Mouse (Mus musculus) gastrocnemius, adult 2 months (tissue): ENCODE data around the gene St3gal3. TPM values are rescaled to one million over a fixed set of nuclear protein-coding genes. Genes with fewer than 3 reads are reported as not detected.

Experiments
- DNase-seq: peaks from one replicate; pipeline ENCODE4 v3.0.0; 2022
- H3K27ac ChIP-seq: fragments of 200-600 bp; 2 replicates; pipeline ENCODE4 v1.8.1; 2022; ENCODE audit warnings: mild to moderate bottlenecking
- H3K4me3 ChIP-seq: fragments of 200-600 bp; 2 replicates; pipeline ENCODE4 v1.8.1; 2022; ENCODE audit warnings: mild to moderate bottlenecking, moderate library complexity
- CTCF ChIP-seq: fragments of 200-600 bp; IDR thresholded peaks from 2 replicates; pipeline ENCODE4 v1.8.1; 2022; ENCODE audit warnings: antibody characterized with exemption, mild to moderate bottlenecking, moderate library complexity
- intact Hi-C: fragments of 180-260 bp; cut with DNase I; formaldehyde crosslinking; loops from one replicate; pipeline ENCODE4 v1.15.1; 2025
- long read RNA-seq, 2 experiments: library from polyadenylated mRNA; stranded (forward); transcript quantifications; one replicate each; pipeline ENCODE4 v2.0.0; 2021
- total RNA-seq, 2 experiments: library from RNA; stranded (reverse); gene quantifications; 2 replicates each; pipeline ENCODE4 v1.2.3; 2021

St3gal3 gene
- total RNA-seq, result 10 to 100 TPM; 73.4 to 75.0 TPM
- long read RNA-seq, experiment 1, transcript St3gal3-201 (12 exons, 2,549 nt), result major isoform, 13 of 38 reads
- long read RNA-seq, experiment 1, partial matches to known transcripts, result 2 of 38 reads
- long read RNA-seq, experiment 1, other reads (novel, unspliced or antisense), result 20 of 38 reads
- long read RNA-seq, experiment 2, transcript St3gal3-201 (12 exons, 2,549 nt), result major isoform, 24 of 54 reads
- long read RNA-seq, experiment 2, partial matches to known transcripts, result 14 of 54 reads
- long read RNA-seq, experiment 2, other reads (novel, unspliced or antisense), result 11 of 54 reads

DNA sequence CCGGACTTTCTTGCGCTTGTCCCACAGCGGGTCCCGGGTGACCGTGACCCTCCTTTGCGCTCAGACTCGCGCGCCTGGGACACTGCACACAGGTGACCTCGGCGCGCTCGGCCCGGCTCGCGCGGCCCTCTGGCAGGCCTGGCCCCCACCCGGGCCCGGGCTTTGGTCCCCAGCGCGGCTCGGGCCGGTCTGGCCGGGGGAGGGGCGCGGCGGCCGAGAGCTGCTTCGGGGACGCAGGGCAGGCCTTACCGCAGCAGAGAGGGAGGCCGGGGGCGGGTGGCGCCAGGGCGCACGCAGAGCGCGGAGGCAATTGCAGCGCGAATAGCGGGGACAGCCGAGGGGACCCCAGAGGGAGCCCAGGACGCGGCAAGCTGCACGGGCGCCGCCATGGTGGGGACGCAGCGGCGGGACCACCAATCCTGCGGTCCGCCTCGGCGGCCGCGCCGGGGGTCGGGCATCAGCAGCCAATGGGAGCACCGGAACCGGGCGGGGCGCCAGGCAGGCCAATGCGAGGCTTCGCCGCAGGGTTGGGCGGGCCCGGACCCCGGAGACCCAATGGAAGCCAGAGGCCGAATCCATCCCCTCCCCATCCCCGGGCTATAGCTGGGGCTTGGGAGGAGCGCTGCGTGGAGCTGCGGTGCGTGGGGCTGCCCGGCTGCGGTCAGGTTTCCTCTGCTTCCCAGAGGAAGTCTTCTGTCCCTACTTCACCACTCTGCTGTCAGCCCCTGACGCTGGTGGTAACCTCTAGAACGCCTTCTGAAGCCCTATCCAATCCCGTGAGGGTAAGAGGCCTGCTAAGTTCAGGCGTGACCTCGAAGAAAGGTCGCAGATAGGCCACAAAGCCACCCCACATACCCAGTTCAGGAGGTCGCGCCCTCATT is at the start of gene St3gal3:
St3gal3 (minus strand) TSS at position 430 of the 881 bp plus-strand sequence.
- peak within 1 kb of the TSS; percentile 94 for H3K27ac ChIP-seq
- no peak for TF ChIP-seq CTCF
- DNase-seq, result peak; percentile 100
- peak within 1 kb of the TSS; percentile 99 for H3K4me3 ChIP-seq
- intact Hi-C loops, result loop anchor here (5.0 kb wide), 1 partner anchor 42 kb away; no protein-coding TSS in a partner anchor

DNA sequence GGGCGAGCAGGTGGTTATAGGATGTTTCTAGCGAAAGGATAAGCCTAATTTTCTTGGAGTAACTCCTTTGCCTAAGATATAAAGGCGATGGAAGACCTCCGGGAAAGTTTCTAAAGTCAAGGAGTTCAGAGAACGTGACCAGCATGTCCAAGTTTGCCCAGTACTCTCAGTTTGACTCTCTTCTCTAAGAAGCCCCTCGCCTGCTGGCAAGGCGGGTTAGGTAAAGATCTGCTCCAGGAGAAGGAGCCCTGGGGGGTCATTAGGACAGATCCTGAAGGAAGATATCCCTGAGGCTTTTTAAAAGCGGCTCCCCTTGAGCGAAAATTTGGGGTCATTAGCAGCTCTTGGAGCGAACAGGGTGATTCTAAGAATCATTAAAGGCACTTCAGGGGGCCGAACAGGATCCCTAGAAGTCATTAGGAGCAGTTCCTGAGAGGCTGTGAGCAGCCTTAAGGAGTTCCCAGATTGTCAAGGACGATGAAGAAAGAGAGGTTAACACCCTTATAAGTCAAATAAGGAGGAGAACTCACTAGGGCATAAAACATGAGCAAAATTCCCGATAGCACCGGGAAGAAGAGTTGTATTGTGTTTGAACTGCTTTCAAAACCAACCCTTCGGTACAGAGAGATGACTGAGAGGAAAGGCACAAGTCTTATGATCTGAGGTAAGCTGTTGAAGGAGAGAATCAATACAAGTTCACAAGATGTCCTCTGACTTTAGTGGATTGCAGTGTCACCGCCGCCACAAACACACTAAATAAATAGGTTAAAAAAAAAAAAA is 45.8 kb upstream of the St3gal3 start:
- intact Hi-C loops, result no loop called here
- TF ChIP-seq CTCF, result no peak

DNA sequence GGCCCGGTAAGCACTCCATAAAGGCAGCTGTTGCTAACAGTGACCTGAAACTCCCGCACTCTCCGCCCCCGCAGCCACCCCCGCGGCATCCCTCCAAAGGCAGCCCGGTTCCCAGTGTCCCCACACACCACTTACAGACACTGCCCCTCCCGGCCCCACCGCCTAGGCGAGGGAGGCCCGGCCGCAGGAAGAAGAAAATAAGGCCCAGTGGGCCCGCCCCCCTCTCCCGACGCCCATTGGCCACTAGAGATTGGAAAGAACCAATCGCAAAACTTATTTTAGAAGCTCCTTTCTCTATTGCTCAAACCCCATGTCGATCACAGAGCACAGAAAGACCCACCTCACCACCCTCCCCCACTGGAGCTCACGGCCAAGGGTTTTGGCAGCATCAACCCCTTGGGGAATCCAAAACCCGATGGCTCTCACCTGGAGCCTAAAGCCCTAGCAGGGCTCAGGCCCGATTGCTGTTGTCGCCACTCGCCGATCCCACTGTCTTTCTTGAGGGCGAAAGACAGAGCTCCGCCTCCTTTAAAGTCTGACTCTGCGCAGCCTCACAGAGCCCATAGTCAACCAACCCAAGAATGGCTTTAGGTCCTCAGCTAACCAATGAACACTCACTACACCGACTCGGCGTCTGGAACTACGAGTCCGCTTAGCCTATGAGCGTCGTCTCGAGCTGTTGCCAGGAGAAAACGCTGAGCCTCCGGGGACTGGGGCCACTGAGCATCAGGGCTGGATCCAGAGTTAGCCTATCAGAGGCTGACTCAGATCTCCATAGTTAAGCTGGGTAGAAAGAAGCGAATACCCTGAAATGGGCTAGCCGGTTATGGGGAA is 45.0 kb upstream of the St3gal3 start, which contains the start of gene Kdm4a:
Kdm4a (minus strand) TSS at position 577 of the 834 bp plus-strand sequence.
- H3K27ac ChIP-seq, result peak within 1 kb of the TSS; percentile 95
- no peak for TF ChIP-seq CTCF
- peak; percentile 96 for DNase-seq
- intact Hi-C loops, result loop anchor here (10.0 kb wide), 1 partner anchor 85 kb away; no protein-coding TSS in a partner anchor
- H3K4me3 ChIP-seq, result peak within 1 kb of the TSS; percentile 95

More for the DNA sequence above, 45.8 kb upstream of the St3gal3 start:
- Histone ChIP-seq H3K27ac (peak overlapping the region; percentile 95), H3K4me3 (peak overlapping the region; percentile 95)
- no peak for DNase-seq

DNA sequence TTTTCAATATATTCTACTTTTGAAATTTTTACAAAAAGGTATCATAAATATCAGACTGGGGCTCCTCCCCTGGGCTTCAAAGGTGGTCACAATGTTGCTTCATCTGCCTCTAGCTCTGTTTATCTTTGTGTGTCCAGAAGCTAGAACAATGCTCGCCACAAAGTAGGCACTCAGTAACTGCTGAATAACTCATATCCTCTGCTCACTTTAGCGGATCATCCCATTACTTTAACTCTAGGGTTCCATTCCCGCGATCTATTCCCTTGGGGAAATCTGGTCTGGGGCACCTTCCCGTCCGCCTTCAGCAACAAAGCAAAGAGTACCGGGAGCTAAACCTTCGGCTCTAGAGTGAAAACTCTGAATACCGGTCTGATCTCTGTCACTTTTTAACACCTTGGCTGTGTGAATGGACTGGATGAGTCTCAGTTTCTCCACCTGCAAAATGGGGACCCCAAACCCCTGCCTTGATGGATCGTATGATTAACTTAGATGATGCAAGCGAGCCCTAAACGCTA is 44.3 kb upstream of the St3gal3 start:
- no peak for DNase-seq
- H3K27ac ChIP-seq, result peak overlapping the region; percentile 95
- intact Hi-C loops, result loop anchor here (10.0 kb wide), 1 partner anchor 84 kb away; no protein-coding TSS in a partner anchor
- H3K4me3 ChIP-seq, result peak overlapping the region; percentile 95
- TF ChIP-seq CTCF, result no peak

DNA sequence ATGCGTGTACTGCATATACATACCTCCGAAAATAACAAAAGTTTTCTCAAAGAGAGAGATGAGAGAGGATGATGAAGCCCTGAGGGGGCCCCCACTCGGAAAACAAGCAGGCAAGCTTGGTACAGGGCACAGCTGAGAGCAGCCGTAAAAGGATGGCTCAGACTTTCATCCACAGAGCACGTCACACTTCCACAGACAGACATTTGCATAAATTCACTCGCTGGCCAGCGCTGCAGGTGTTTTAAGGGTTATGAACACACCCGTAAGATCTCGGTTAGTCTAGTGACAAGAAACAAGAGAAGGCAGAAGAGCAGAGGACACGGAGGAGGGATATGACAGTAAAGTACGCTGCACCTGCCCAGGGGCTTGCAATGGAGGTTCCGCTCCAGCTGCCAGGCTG is 37.7 kb upstream of the St3gal3 start:
- H3K4me3 ChIP-seq, result no peak overlapping the region
- H3K27ac ChIP-seq, result no peak overlapping the region
- no peak for DNase-seq
- TF ChIP-seq CTCF, result no peak
- intact Hi-C loops, result loop anchor here (10.0 kb wide), 1 partner anchor 78 kb away; no protein-coding TSS in a partner anchor

DNA sequence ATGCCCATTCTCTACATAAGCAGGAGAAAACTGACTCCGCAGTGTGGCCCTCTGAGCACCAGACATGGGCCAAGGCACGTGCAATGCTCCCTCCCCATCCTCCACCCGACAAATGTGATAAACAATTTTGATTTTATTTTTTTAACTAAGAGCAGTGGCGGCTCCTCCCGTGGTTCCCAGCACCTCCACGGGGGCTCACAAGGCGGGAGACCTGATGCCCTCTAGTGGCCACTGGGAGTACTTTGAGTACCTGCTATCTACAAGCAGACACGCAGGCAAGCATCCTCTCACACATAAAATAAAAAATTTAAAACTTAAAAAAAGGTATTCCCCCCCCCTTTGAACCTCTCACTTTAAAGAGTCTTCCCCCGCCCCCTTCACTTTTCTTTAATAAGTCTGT is 36.3 kb upstream of the St3gal3 start:
- intact Hi-C loops, result loop anchor here (10.0 kb wide), 1 partner anchor 76 kb away; no protein-coding TSS in a partner anchor
- peak; percentile 56 for TF ChIP-seq CTCF
- no peak overlapping the region for H3K27ac ChIP-seq

DNA sequence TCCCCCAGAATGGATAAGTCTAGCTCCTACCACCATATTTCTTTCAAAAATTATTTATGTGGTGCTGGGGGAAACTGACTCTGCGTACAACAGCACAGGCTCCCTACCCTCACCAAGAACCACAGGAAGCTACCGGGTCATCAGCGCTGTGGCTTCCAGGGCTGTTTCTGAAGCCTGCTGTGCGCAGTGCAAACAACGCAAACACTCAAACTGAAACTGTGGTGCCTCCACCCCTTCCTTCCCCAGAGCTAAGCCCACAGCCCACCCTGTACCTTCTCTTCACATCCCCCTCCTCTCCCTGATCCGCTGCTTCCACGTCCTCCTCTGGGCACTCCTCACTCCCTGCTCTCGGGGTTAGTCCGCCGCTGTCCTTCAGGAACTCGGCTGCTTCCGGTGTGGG is 27.4 kb upstream of the St3gal3 start:
- intact Hi-C loops, result no loop called here
- no peak overlapping the region for H3K4me3 ChIP-seq
- no peak for TF ChIP-seq CTCF
- H3K27ac ChIP-seq, result no peak overlapping the region
- DNase-seq, result no peak

More for the DNA sequence above, 36.3 kb upstream of the St3gal3 start:
- H3K4me3 ChIP-seq, result no peak overlapping the region
- DNase-seq, result no peak

DNA sequence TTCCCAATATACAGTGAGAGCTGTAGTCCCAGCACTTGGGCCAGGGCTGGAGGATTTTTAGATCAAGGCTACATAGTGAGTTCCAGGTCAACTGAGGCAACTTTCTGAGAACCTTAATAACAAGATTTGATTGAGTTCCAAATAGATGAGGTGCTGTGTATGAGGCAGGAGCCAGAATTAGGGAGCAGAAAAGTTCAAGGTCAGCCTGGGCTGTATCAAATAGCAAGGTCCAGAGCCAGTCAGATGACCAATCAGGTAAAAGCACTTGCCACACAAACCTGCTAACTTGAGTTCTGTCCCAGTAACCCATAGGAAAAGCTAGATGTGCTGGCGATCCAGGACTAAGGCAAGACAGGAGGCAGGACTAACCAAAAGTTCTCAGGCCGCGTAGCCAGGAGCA is 23.0 kb upstream of the St3gal3 start:
- Histone ChIP-seq H3K27ac (peak overlapping the region; percentile 83), H3K4me3 (no peak overlapping the region)
- intact Hi-C loops, result no loop called here
- DNase-seq, result peak; percentile 39
- TF ChIP-seq CTCF, result no peak

DNA sequence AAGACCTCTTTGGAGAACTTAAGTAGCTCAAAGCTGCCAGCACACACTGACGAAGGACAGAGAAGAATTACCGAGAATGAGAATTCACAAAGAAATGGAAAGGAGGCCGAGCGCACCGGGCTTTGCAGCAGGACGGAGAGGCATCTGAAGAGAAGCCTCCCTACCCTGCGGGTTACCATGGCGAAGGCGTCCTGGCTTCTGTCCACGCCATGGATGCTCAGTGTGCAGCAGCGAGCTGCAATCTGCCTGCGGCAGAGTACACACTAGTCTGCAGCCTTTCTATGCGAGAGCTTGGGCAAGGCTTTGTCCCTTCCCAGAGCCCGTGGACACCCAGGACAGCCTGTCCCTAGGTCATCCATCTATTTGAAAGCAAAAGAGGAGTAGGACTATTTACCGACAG is 21.8 kb upstream of the St3gal3 start:
- intact Hi-C loops, result no loop called here
- DNase-seq, result no peak
- H3K27ac ChIP-seq, result no peak overlapping the region; the same call in 1 of the 2 replicates
- TF ChIP-seq CTCF, result no peak
- no peak overlapping the region for H3K4me3 ChIP-seq

DNA sequence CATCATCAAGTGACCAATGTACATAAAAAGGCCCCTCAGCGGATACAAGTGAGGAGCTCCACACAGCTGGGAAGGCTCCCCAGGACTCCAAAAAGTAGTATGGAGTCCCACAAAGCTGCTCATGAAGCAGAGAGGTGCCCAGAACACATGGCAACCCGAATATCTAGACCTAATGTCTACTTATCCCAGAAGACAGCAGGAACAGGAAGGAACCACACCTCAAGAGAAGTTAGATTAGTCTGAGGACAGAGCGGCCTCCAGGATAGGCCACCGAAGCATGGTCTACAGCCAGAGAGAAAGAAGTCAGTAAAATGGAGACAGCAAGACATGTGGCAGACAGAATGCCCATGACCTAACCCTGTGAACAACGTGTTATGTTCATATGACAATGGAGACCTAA is 20.2 kb upstream of the St3gal3 start:
- no peak overlapping the region for H3K27ac ChIP-seq
- intact Hi-C loops, result no loop called here
- DNase-seq, result no peak
- no peak overlapping the region for H3K4me3 ChIP-seq
- no peak for TF ChIP-seq CTCF
